Mouse (Mus musculus) CH12.LX (cell line): Measurements from ENCODE around the gene Mtx3. TPM values are rescaled to one million over a fixed set of nuclear protein-coding genes. Genes with fewer than 3 reads are reported as not detected.

Source experiments
- DNase-seq: peaks from one replicate; pipeline ENCODE4 v3.0.0-alpha.2; 2013; ENCODE audit errors: extremely low read depth
- H3K27ac ChIP-seq: 2 replicates; pipeline ENCODE4 v1.5.1; 2012; ENCODE audit warnings: low read depth, mild to moderate bottlenecking, control low read depth, moderate library complexity; ENCODE audit not compliant: insufficient read depth
- H3K27me3 ChIP-seq: replicated peaks from 2 replicates; pipeline ENCODE3; 2012; ENCODE audit warnings: inconsistent platforms
- H3K36me3 ChIP-seq, 2 experiments: replicated peaks in 1 of 2; 2 replicates each; pipeline versions ENCODE3 to v1.6.1; 2012; ENCODE audit warnings: inconsistent platforms in 1 of 2, low read length in 1 of 2, mild to moderate bottlenecking in 1 of 2, mixed read lengths in 1 of 2, moderate library complexity in 1 of 2; ENCODE audit not compliant: control insufficient read depth in 1 of 2, insufficient read depth in 1 of 2
- H3K4me1 ChIP-seq, 2 experiments: 2 replicates each; pipeline ENCODE4 v1.6.1; 2012; ENCODE audit warnings: inconsistent platforms in 1 of 2, moderate library complexity in 1 of 2; ENCODE audit not compliant: insufficient read depth in 2 of 2, control insufficient read depth in 1 of 2
- H3K4me2 ChIP-seq: 2 replicates; pipeline ENCODE4 v1.6.1; 2012; ENCODE audit warnings: low read depth, mild to moderate bottlenecking, control low read depth; ENCODE audit not compliant: poor library complexity, insufficient read depth, severe bottlenecking
- H3K4me3 ChIP-seq, 3 experiments: fragments of 150-350 bp in 1 of 3; sonication (generic) in 1 of 3; replicated peaks in 1 of 3; 2 replicates each; pipeline versions ENCODE3 to v1.5.1; 2011 to 2012; ENCODE audit warnings: low read depth in 2 of 3, low read length in 2 of 3, mild to moderate bottlenecking in 2 of 3, moderate library complexity in 2 of 3, control low read depth in 1 of 3, improper control_type of control experiment in 1 of 3, inconsistent platforms in 1 of 3, mixed read lengths in 1 of 3; ENCODE audit not compliant: poor library complexity in 1 of 3
- H3K79me2 ChIP-seq: replicated peaks from 2 replicates; pipeline ENCODE4 v1.6.1; 2012; ENCODE audit warnings: mild to moderate bottlenecking, moderate library complexity; ENCODE audit not compliant: control insufficient read depth, poor library complexity, insufficient read depth, severe bottlenecking; ENCODE audit errors: extremely low read depth
- H3K9ac ChIP-seq: 2 replicates; pipeline ENCODE4 v1.6.1; 2012; ENCODE audit warnings: low read depth, mild to moderate bottlenecking, control low read depth, moderate library complexity; ENCODE audit not compliant: insufficient read depth
- H3K9me3 ChIP-seq: replicated peaks from 2 replicates; pipeline ENCODE3; 2012; ENCODE audit warnings: low read length, inconsistent platforms, mixed read lengths
- CHD2 ChIP-seq: IDR thresholded peaks from 2 replicates; pipeline ENCODE4 v1.6.1; 2011; ENCODE audit warnings: low read length, improper control_type of control experiment
- E2F4 ChIP-seq: IDR thresholded peaks from 2 replicates; pipeline ENCODE4 v1.6.1; 2011; ENCODE audit warnings: low read depth, low read length, improper control_type of control experiment; ENCODE audit not compliant: insufficient replicate concordance
- GABPA ChIP-seq: IDR thresholded peaks from 2 replicates; pipeline ENCODE4 v1.6.1; 2012; ENCODE audit warnings: low read depth, low read length, improper control_type of control experiment, inconsistent platforms; ENCODE audit not compliant: insufficient replicate concordance
- JUN ChIP-seq: IDR thresholded peaks from 2 replicates; pipeline ENCODE4 v1.6.1; 2011; ENCODE audit warnings: low read depth, mild to moderate bottlenecking, low read length, improper control_type of control experiment, moderate library complexity; ENCODE audit not compliant: insufficient read depth
- KAT2A ChIP-seq: IDR thresholded peaks from 2 replicates; pipeline ENCODE4 v1.6.1; 2012; ENCODE audit warnings: low read length, improper control_type of control experiment, inconsistent platforms; ENCODE audit not compliant: insufficient replicate concordance
- MAFK ChIP-seq: IDR thresholded peaks from 2 replicates; pipeline ENCODE4 v1.6.1; 2011; ENCODE audit warnings: low read length, improper control_type of control experiment; ENCODE audit not compliant: insufficient replicate concordance
- MAX ChIP-seq: IDR thresholded peaks from 2 replicates; pipeline ENCODE4 v1.6.1; 2011; ENCODE audit warnings: low read length, improper control_type of control experiment
- MEF2A ChIP-seq: IDR thresholded peaks from 2 replicates; pipeline ENCODE4 v1.6.1; 2014; ENCODE audit warnings: low read depth, mild to moderate bottlenecking, inconsistent platforms, low read length, improper control_type of control experiment, borderline replicate concordance
- MXI1 ChIP-seq: IDR thresholded peaks from 2 replicates; pipeline ENCODE4 v1.6.1; 2011; ENCODE audit warnings: mild to moderate bottlenecking, low read depth, low read length, improper control_type of control experiment
- NELFE ChIP-seq: IDR thresholded peaks from 2 replicates; pipeline ENCODE4 v1.6.1; 2011; ENCODE audit warnings: low read depth, low read length, improper control_type of control experiment
- RAD21 ChIP-seq: IDR thresholded peaks from 2 replicates; pipeline ENCODE4 v1.6.1; 2011; ENCODE audit warnings: low read depth, mild to moderate bottlenecking, low read length, improper control_type of control experiment, moderate library complexity
- TBP ChIP-seq: conservative IDR thresholded peaks from 2 replicates; pipeline ENCODE4 v1.6.1; 2011; ENCODE audit warnings: low read depth, low read length, improper control_type of control experiment
- TCF12 ChIP-seq: IDR thresholded peaks from 2 replicates; pipeline ENCODE4 v1.6.1; 2014; ENCODE audit warnings: low read depth, mild to moderate bottlenecking, inconsistent platforms, low read length, improper control_type of control experiment
- UBTF ChIP-seq: IDR thresholded peaks from 2 replicates; pipeline ENCODE4 v1.6.1; 2012; ENCODE audit warnings: low read depth, mild to moderate bottlenecking, inconsistent platforms, low read length, improper control_type of control experiment, moderate library complexity
- USF1 ChIP-seq: IDR thresholded peaks from 2 replicates; pipeline ENCODE4 v1.6.1; 2014; ENCODE audit warnings: low read depth, mild to moderate bottlenecking, inconsistent platforms, low read length, improper control_type of control experiment
- USF2 ChIP-seq: conservative IDR thresholded peaks from 2 replicates; pipeline ENCODE4 v1.6.1; 2011; ENCODE audit warnings: low read depth, low read length, improper control_type of control experiment
- ZC3H11A ChIP-seq: IDR thresholded peaks from 2 replicates; pipeline ENCODE4 v1.6.1; 2012; ENCODE audit warnings: low read depth, mild to moderate bottlenecking, inconsistent platforms, low read length, improper control_type of control experiment
- ZMIZ1 ChIP-seq: IDR thresholded peaks from 2 replicates; pipeline ENCODE4 v1.6.1; 2012; ENCODE audit warnings: low read depth, mild to moderate bottlenecking, inconsistent platforms, low read length, improper control_type of control experiment
- dilution Hi-C: fragments of 300-500 bp; cut with MboI; formaldehyde crosslinking; loops from 2 replicates; pipeline ENCODE4 v1.14.3; 2020; ENCODE audit warnings: low sequenced_read_pairs; ENCODE audit not compliant: extremely low pct_unique_long_range_greater_than_20kb, extremely low pct_ligation_motif_present
- in situ Hi-C: fragments of 300-500 bp; cut with MboI; formaldehyde crosslinking; loops from 3 replicates; pipeline ENCODE4 v1.14.3; 2019; ENCODE audit warnings: low sequenced_read_pairs, low pct_ligation_motif_present, low pct_unique_long_range_greater_than_20kb, mixed read lengths
- polyA plus RNA-seq: library from polyadenylated mRNA; unstranded; fragments of >175 nt; gene quantifications from 2 replicates; pipeline ENCODE4 v1.2.1, GENCODE M21; 2012; ENCODE audit warnings: low read depth; ENCODE audit not compliant: insufficient read length
- total RNA-seq, 2 experiments: library from RNA; depleted of rRNA; stranded (reverse); fragments of 300-350 nt in 1 of 2; fragments of >200 nt in 1 of 2; gene quantifications; 2 replicates each; pipeline ENCODE4 v1.2.3; 2012 to 2014

Gene Mtx3
- total and polyA plus RNA-seq, 3 experiments, result 7.1 to 17.3 (median 10.9) TPM

DNA sequence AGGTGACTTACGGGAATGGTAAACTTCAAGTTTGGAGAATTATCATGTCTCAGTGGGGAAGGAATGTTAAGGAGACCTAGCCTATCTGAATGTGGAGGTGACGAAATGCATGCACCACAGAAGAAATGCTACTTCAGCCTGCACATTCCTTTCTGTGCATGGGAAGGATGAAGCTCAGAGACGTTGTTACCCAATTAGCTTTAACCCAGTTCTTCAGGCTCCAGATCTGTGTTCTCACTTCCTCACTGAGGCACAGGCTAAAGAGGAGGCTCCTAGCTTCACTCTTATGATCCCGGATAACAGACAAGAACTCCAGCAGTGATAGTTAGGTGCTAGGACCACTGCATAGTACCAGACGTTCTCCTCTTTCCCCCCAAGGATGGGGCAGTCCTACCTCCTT is 28.2 kb upstream of the Mtx3 start:
- Histone ChIP-seq H3K4me1 (peaks cover 0 to 6% of the 10 kb centered on the region in 2 experiments; a peak in 1 of 4 replicates), H3K79me2 (no peaks in the 10 kb centered on the region), H3K9me3 (no peaks in the 10 kb centered on the region), H3K4me3 (no peak overlapping the region)
- dilution Hi-C loops (no loop called here), in situ Hi-C loops (no loop called here)
- TF ChIP-seq TBP (no peak), NELFE (no peak), USF2 (no peak), RAD21 (no peak), KAT2A (no peak), E2F4 (no peak), TCF12 (no peak)
- TF ChIP-seq, all 38 proteins: peak for 0
- no peak overlapping the region for H3K4me2 ChIP-seq
- H3K9ac ChIP-seq, result no peak overlapping the region
- H3K27ac ChIP-seq, result no peak overlapping the region
- no peaks in the 10 kb centered on the region for H3K36me3 ChIP-seq
- DNase-seq, result no peak
- H3K27me3 ChIP-seq, result no peaks in the 10 kb centered on the region

DNA sequence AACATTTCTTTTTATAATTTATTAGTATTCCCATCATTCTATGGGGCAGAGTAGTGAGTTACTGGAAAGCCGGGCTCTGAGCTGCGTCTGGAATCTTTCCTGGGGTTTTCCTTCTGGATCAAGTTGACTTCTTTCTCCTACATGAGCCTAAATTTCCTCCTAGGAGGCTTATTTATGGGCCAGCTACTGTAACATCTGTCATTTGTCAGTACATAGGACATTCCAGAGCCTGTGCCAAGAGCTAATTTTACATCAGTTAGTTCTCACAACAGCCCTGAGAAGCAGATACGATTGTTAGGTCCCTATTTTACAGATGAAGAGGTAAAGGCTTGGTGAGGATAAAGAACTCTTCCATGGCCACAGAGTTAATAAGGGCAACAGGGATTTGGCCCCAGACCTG is 27.2 kb upstream of the Mtx3 start:
- in situ Hi-C loops, result no loop called here
- no peaks in the 10 kb centered on the region for H3K36me3 ChIP-seq
- dilution Hi-C loops, result no loop called here
- H3K79me2 ChIP-seq, result no peaks in the 10 kb centered on the region
- TF ChIP-seq UBTF (no peak), MEF2A (no peak), RAD21 (no peak), JUN (no peak), MAFK (no peak), MXI1 (no peak), TBP (no peak), ZC3H11A (no peak), ZMIZ1 (no peak), CHD2 (no peak), USF1 (no peak), MAX (no peak), GABPA (no peak)
- TF ChIP-seq, all 38 proteins: peak for 0
- H3K9me3 ChIP-seq, result no peaks in the 10 kb centered on the region
- no peak overlapping the region for H3K4me2 ChIP-seq
- no peak overlapping the region for H3K9ac ChIP-seq
- H3K4me3 ChIP-seq, result no peak overlapping the region
- H3K27me3 ChIP-seq, result no peaks in the 10 kb centered on the region
- no peak for DNase-seq
- peaks cover 0 to 6% of the 10 kb centered on the region in 2 experiments; a peak in 1 of 4 replicates for H3K4me1 ChIP-seq
- no peak overlapping the region for H3K27ac ChIP-seq
